Mouse (Mus musculus) heart, embryonic 11.5 days (tissue): Measurements from ENCODE around the gene Zdhhc5. TPM values are rescaled to one million over a fixed set of nuclear protein-coding genes. Genes with fewer than 3 reads are reported as not detected.
A peak's percentile ranks its signal among the peaks of the same experiment; 100 is the strongest.

ENCODE experiments used
- ATAC-seq: fragments of 200-750 bp; cut with Nextera tagmentation; replicated peaks from 2 replicates; pipeline ENCODE4 v1.8.0; 2017; ENCODE audit warnings: moderate library complexity; ENCODE audit not compliant: insufficient number of reproducible peaks, low FRiP score, low TSS enrichment
- H3K27ac ChIP-seq: fragments of 300-500 bp; sonication (generic); 2 replicates; pipeline ENCODE4 v1.5.1; 2014; ENCODE audit warnings: mild to moderate bottlenecking, low read depth, low read length
- H3K27me3 ChIP-seq: fragments of 300-500 bp; sonication (generic); 2 replicates; pipeline ENCODE4 v1.6.1; 2014; ENCODE audit warnings: mild to moderate bottlenecking, low read length, mixed read lengths; ENCODE audit not compliant: control insufficient read depth, insufficient read depth
- H3K36me3 ChIP-seq: fragments of 300-500 bp; sonication (generic); 2 replicates; pipeline ENCODE4 v1.6.1; 2014; ENCODE audit warnings: mild to moderate bottlenecking, low read length, moderate library complexity, mixed read lengths; ENCODE audit not compliant: control insufficient read depth, insufficient read depth
- H3K4me1 ChIP-seq: fragments of 300-500 bp; sonication (generic); 2 replicates; pipeline ENCODE4 v1.6.1; 2014; ENCODE audit warnings: low read length; ENCODE audit not compliant: control insufficient read depth, insufficient read depth
- H3K4me2 ChIP-seq: fragments of 300-500 bp; sonication (generic); 2 replicates; pipeline ENCODE4 v1.6.1; 2014; ENCODE audit warnings: mild to moderate bottlenecking, moderate library complexity
- H3K4me3 ChIP-seq: fragments of 300-500 bp; sonication (generic); 2 replicates; pipeline ENCODE4 v1.5.1; 2014; ENCODE audit warnings: low read depth, low read length
- H3K9ac ChIP-seq: fragments of 300-500 bp; sonication (generic); 2 replicates; pipeline ENCODE4 v1.6.1; 2014; ENCODE audit warnings: mild to moderate bottlenecking, low read depth, low read length, moderate library complexity
- H3K9me3 ChIP-seq: fragments of 300-500 bp; sonication (generic); replicated peaks from 2 replicates; pipeline ENCODE4 v1.6.1; 2016; ENCODE audit warnings: low read length; ENCODE audit not compliant: control insufficient read depth
- WGBS: fragments of 180-500 bp; shearing (Covaris S2); extraction: QIAGEN DNeasy Blood & Tissue Kit; methylation state at CpG from one replicate; pipeline ENCODE4 v1.1.7; 2014; ENCODE audit not compliant: insufficient replicate concordance; 5-methylcytosine and 5-hydroxymethylcytosine counted together
- polyA plus RNA-seq: library from polyadenylated mRNA; unstranded; fragments of >200 nt; fragmentation: Nextera tagmentation; extraction: Ambion mirVana; gene quantifications from 2 replicates; pipeline ENCODE4 v1.2.1, GENCODE M21; 2014

Zdhhc5 gene
- polyA plus RNA-seq, 1 experiment from 2014 or later, result 31.0 TPM

- Histone ChIP-seq H3K36me3 (no peaks in the 10 kb centered on the region), H3K9ac (no peak overlapping the region), H3K4me1 (no peaks in the 10 kb centered on the region), H3K9me3 (no peaks in the 10 kb centered on the region), H3K27me3 (no peaks in the 10 kb centered on the region), H3K4me2 (no peak overlapping the region), H3K27ac (no peak overlapping the region), H3K4me3 (no peak overlapping the region)
- no peak for ATAC-seq
- 63% methylated on average over 1 of the region's 1 CpGs for WGBS
Observed at GRCm38 (mm10) chr2:84655864-84656263, 59.1 kb downstream of the Zdhhc5 start.

- H3K4me3 ChIP-seq, result no peak overlapping the region
- H3K27me3 ChIP-seq, result no peaks in the 10 kb centered on the region
- H3K4me1 ChIP-seq, result no peaks in the 10 kb centered on the region
- no peaks in the 10 kb centered on the region for H3K36me3 ChIP-seq
- no peak for ATAC-seq
- no peaks in the 10 kb centered on the region for H3K9me3 ChIP-seq
- H3K27ac ChIP-seq, result no peak overlapping the region
- no peak overlapping the region for H3K4me2 ChIP-seq
- no peak overlapping the region for H3K9ac ChIP-seq
Observed at GRCm38 (mm10) chr2:84653354-84653753, 61.6 kb downstream of the Zdhhc5 start.

GRCm38 (mm10) chr2:84650464-84651195 is 64.3 kb downstream of the Zdhhc5 start, which contains the start of gene Ctnnd1:
Gene Ctnnd1 (minus strand): TSS chr2:84650765.
- Histone ChIP-seq H3K9me3 (no peaks in the 10 kb centered on the region), H3K36me3 (no peaks in the 10 kb centered on the region), H3K4me3 (peak within 1 kb of the TSS; percentile 76), H3K4me2 (peak within 1 kb of the TSS; percentile 63), H3K9ac (peak within 1 kb of the TSS; percentile 94), H3K4me1 (peaks cover 15% of the 10 kb centered on the region), H3K27ac (peak within 1 kb of the TSS; percentile 98), H3K27me3 (no peaks in the 10 kb centered on the region)
- WGBS, result under 1% methylated on average over 15 of the region's 15 CpGs
- peak; percentile 94 for ATAC-seq

GRCm38 (mm10) chr2:84649674-84650073 is 65.3 kb downstream of the Zdhhc5 start:
- peak overlapping the region; percentile 98 for H3K27ac ChIP-seq
- H3K27me3 ChIP-seq, result no peaks in the 10 kb centered on the region
- H3K9ac ChIP-seq, result peak overlapping the region; percentile 94
- H3K4me3 ChIP-seq, result peak overlapping the region; percentile 76
- H3K4me1 ChIP-seq, result peaks cover 15% of the 10 kb centered on the region
- peak overlapping the region; percentile 63 for H3K4me2 ChIP-seq
- no peaks in the 10 kb centered on the region for H3K36me3 ChIP-seq
- whole genome bisulfite sequencing, result under 1% methylated on average over 10 of the region's 10 CpGs
- no peak for ATAC-seq
- no peaks in the 10 kb centered on the region for H3K9me3 ChIP-seq

- H3K4me1 ChIP-seq, result peaks cover 21% of the 10 kb centered on the region
- H3K9ac ChIP-seq, result peak overlapping the region; percentile 61
- H3K9me3 ChIP-seq, result no peaks in the 10 kb centered on the region
- H3K27me3 ChIP-seq, result no peaks in the 10 kb centered on the region
- peak overlapping the region; percentile 63 for H3K4me2 ChIP-seq
- peak overlapping the region; percentile 76 for H3K4me3 ChIP-seq
- no peak for ATAC-seq
- H3K36me3 ChIP-seq, result no peaks in the 10 kb centered on the region
- H3K27ac ChIP-seq, result 0 out of 2 replicates have a peak overlapping the region, but pooled peaks have one; percentile 22
- 27% methylated on average over 6 of the region's 6 CpGs for WGBS
Observed at GRCm38 (mm10) chr2:84648369-84648768, 66.6 kb downstream of the Zdhhc5 start.

GRCm38 (mm10) chr2:84647051-84647568 is 67.9 kb downstream of the Zdhhc5 start:
- Histone ChIP-seq H3K36me3 (no peaks in the 10 kb centered on the region), H3K27me3 (no peaks in the 10 kb centered on the region), H3K9me3 (no peaks in the 10 kb centered on the region), H3K27ac (no peak overlapping the region), H3K4me1 (peaks cover 30% of the 10 kb centered on the region), H3K9ac (no peak overlapping the region), H3K4me3 (0 out of 2 replicates have a peak overlapping the region, but pooled peaks have one; percentile 5), H3K4me2 (peak overlapping the region; percentile 63)
- no peak for ATAC-seq
- WGBS, result 84% methylated on average over 6 of the region's 6 CpGs

- no peak overlapping the region for H3K9ac ChIP-seq
Observed at GRCm38 (mm10) chr2:84646138-84646537, 68.8 kb downstream of the Zdhhc5 start.

GRCm38 (mm10) chr2:84640833-84641232 is 74.1 kb downstream of the Zdhhc5 start:
- no peak for ATAC-seq
- H3K9ac ChIP-seq, result no peak overlapping the region
- no peak overlapping the region for H3K4me2 ChIP-seq
- H3K9me3 ChIP-seq, result no peaks in the 10 kb centered on the region
- peaks cover 66% of the 10 kb centered on the region for H3K4me1 ChIP-seq
- H3K27me3 ChIP-seq, result no peaks in the 10 kb centered on the region
- H3K27ac ChIP-seq, result no peak overlapping the region
- no peak overlapping the region for H3K4me3 ChIP-seq
- H3K36me3 ChIP-seq, result no peaks in the 10 kb centered on the region

More at GRCm38 (mm10) chr2:84646138-84646537, 68.8 kb downstream of the Zdhhc5 start:
- peak overlapping the region; percentile 27 for H3K4me2 ChIP-seq
- no peaks in the 10 kb centered on the region for H3K9me3 ChIP-seq
- WGBS, result 71% methylated on average over 1 of the region's 1 CpGs
- 0 out of 2 replicates have a peak overlapping the region, but pooled peaks have one; percentile 22 for H3K27ac ChIP-seq
- no peak overlapping the region for H3K4me3 ChIP-seq
- no peaks in the 10 kb centered on the region for H3K27me3 ChIP-seq
- peaks cover 35% of the 10 kb centered on the region for H3K4me1 ChIP-seq
- H3K36me3 ChIP-seq, result no peaks in the 10 kb centered on the region
- no peak for ATAC-seq
